Mouse (Mus musculus) liver, adult (tissue): ENCODE measurements around the gene Maml2.

ENCODE experiments used
- GATA4 ChIP-seq: IDR thresholded peaks from 2 replicates; pipeline ENCODE4 v1.6.1; 2014; ENCODE audit warnings: mild to moderate bottlenecking, low read length; ENCODE audit not compliant: insufficient replicate concordance

Gene Maml2

GRCm38 (mm10) chr9:13688997-13689396 lies 391.2 kb downstream of the Maml2 start:
- no peak for TF ChIP-seq GATA4

GRCm38 (mm10) chr9:13690321-13690720 lies 392.6 kb downstream of the Maml2 start:
- no peak for TF ChIP-seq GATA4

- TF ChIP-seq GATA4 = no peak
Observed at GRCm38 (mm10) chr9:13693693-13694284, 396.0 kb downstream of the Maml2 start.

- TF ChIP-seq GATA4 = no peak; the same call in 1 of the 2 replicates
Observed at GRCm38 (mm10) chr9:13694293-13694692, 396.5 kb downstream of the Maml2 start.

- no peak for TF ChIP-seq GATA4
Observed at GRCm38 (mm10) chr9:13697041-13697811, 399.5 kb downstream of the Maml2 start.

GRCm38 (mm10) chr9:13697869-13698268 lies 400.1 kb downstream of the Maml2 start:
- TF ChIP-seq GATA4 = no peak

GRCm38 (mm10) chr9:13699061-13699780 lies 401.5 kb downstream of the Maml2 start:
- no peak for TF ChIP-seq GATA4

- no peak for TF ChIP-seq GATA4
Observed at GRCm38 (mm10) chr9:13699781-13700116, 402.0 kb downstream of the Maml2 start.

- TF ChIP-seq GATA4 = no peak
Observed at GRCm38 (mm10) chr9:13701773-13702172, 404.0 kb downstream of the Maml2 start.

GRCm38 (mm10) chr9:13703100-13703499 lies 405.3 kb downstream of the Maml2 start:
- no peak for TF ChIP-seq GATA4

GRCm38 (mm10) chr9:13704917-13705316 lies 407.2 kb downstream of the Maml2 start:
- TF ChIP-seq GATA4 = no peak

GRCm38 (mm10) chr9:13707066-13707555 lies 409.4 kb downstream of the Maml2 start:
- no peak for TF ChIP-seq GATA4

- no peak for TF ChIP-seq GATA4
Observed at GRCm38 (mm10) chr9:13709436-13709835, 411.7 kb downstream of the Maml2 start.

GRCm38 (mm10) chr9:13716316-13717099 lies 418.8 kb downstream of the Maml2 start:
- no peak for TF ChIP-seq GATA4

GRCm38 (mm10) chr9:13748404-13748797 lies 450.6 kb downstream of the Maml2 start, which contains the start of gene Mtmr2:
Gene Mtmr2, plus strand, starts transcription at chr9:13748410.
- TF ChIP-seq GATA4 = no peak
